Mouse (Mus musculus): ENCODE measurements at regions not wholly inside any gene's neighbourhood (a gene's known extent, or its start where the extent isn't known, plus 50 kb on each side); places are given as distances from the start of the nearest gene placed in this dataset.

DNA sequence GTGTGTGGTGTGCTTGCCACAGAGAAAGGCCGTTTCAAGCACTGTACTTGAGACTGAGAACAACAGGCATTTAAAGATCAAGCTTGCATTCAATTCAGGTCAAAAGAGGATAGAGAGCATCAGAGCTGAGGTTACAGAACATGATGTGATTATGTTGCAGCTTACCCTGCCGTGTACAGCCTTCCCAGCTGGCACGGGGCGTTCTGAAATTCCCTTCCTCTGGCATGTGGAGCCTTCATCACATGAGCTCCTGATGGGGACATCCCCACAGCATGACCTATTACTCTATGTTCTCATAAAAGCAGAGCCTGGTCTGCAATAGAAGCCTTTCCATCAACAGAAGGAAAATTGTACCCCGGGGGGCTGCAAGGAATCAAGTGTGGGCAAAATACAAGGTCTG, 62.5 kb upstream of the Spag17 start:
- peaks cover 6% of the 10 kb centered on the region for H3K4me1 ChIP-seq
- no peaks in the 10 kb centered on the region for H3K9me3 ChIP-seq
- no peak overlapping the region for H3K4me2 ChIP-seq (replicated peaks)
- no peaks in the 10 kb centered on the region for H3K27me3 ChIP-seq (replicated peaks)
- 85% methylated on average over 5 of the region's 5 CpGs for WGBS
- H3K9ac ChIP-seq = no peak overlapping the region
- H3K27ac ChIP-seq = no peak overlapping the region
- no peak overlapping the region for H3K4me3 ChIP-seq
- ATAC-seq (ENCODE audit: low FRiP score, low read depth) = no peak
- H3K36me3 ChIP-seq = no peaks in the 10 kb centered on the region

DNA sequence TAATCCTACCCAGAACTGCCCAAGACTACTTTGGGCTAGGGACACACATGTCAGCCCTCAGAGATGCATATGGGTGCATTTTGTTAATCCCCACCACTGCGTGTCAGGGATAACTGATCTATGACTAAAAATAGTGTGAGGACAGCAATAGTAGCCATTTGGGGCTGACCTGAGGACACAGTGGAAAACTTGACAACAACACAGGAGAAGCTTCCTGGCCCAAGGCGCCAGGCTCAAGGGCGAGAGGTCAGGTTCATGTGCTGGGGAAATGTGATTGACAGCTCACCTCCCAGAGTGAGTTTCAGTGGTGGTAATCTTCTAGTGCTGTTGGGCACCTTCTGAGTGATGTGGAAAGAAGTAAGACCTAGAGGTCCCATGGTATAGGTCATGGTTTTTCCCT, 62.0 kb upstream of the Spag17 start:
- ATAC-seq (ENCODE audit: low FRiP score, low read depth) = no peak
- WGBS = 89% methylated on average over 3 of the region's 3 CpGs
- no peaks in the 10 kb centered on the region for H3K27me3 ChIP-seq (replicated peaks)
- no peak overlapping the region for H3K4me2 ChIP-seq (replicated peaks)
- no peak overlapping the region for H3K4me3 ChIP-seq
- no peak overlapping the region for H3K9ac ChIP-seq
- peaks cover 1% of the 10 kb centered on the region for H3K4me1 ChIP-seq
- H3K36me3 ChIP-seq = no peaks in the 10 kb centered on the region
- no peaks in the 10 kb centered on the region for H3K9me3 ChIP-seq
- H3K27ac ChIP-seq = no peak overlapping the region
